Mouse (Mus musculus) embryo, embryonic 11.5 days (tissue): ENCODE results near the gene Dio1.

Source experiments
- DNase-seq: peaks from one replicate; pipeline ENCODE4 v3.0.0-alpha.2; 2012; ENCODE audit warnings: low read depth, low spot score

Dio1 gene

DNA sequence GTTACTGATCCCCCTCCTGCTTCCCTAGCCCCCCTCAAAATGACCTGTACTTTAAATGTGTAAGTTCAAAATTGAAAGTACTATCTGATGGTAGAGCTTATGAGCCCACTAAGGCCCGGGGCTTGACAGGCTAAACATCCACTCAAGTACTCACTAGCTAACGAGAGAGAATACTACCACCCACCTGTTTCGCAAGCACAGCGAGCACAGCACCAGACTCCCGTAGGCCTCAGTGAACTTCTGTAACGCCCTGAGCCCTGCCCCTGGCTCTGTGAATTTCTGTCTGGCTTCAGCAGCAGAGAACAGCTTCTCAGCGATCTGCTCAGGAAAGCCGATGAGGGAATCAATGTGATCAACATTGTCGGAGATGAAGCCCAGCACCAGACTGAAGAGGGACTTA lies 59.9 kb downstream of the Dio1 start:
- no peak for DNase-seq

GRCm38 (mm10) chr4:107246040-107246439 lies 60.9 kb downstream of the Dio1 start:
- DNase-seq: no peak

GRCm38 (mm10) chr4:107245368-107245767 lies 61.6 kb downstream of the Dio1 start:
- no peak for DNase-seq

- no peak for DNase-seq
Measured at GRCm38 (mm10) chr4:107243365-107244333, 63.3 kb downstream of the Dio1 start.
